Mouse (Mus musculus) midbrain, postnatal 0 days (tissue): ENCODE data around the gene Ntn1. TPM values are rescaled to one million over a fixed set of nuclear protein-coding genes. Genes with fewer than 3 reads are reported as not detected.

Experiments
- ATAC-seq: fragments of 200-750 bp; cut with Nextera tagmentation; 2 replicates; pipeline ENCODE4 v1.8.0; 2017; ENCODE audit warnings: moderate number of reproducible peaks, mild to moderate bottlenecking, moderate TSS enrichment, moderate library complexity; ENCODE audit not compliant: low FRiP score
- DNase-seq: peaks from one replicate; pipeline ENCODE4 v3.0.0-alpha.2; 2015; ENCODE audit warnings: low spot score
- H3K27ac ChIP-seq: fragments of 300-500 bp; sonication (generic); 2 replicates; pipeline ENCODE4 v1.5.1; 2014; ENCODE audit warnings: low read depth, mild to moderate bottlenecking, low read length, mixed read lengths
- H3K27me3 ChIP-seq: fragments of 300-500 bp; sonication (generic); 2 replicates; pipeline ENCODE4 v1.6.1; 2014; ENCODE audit warnings: low read length, control low read depth, mixed read lengths; ENCODE audit not compliant: insufficient read depth
- H3K36me3 ChIP-seq: fragments of 300-500 bp; sonication (generic); 2 replicates; pipeline ENCODE4 v1.6.1; 2014; ENCODE audit warnings: low read length, control low read depth, mixed read lengths; ENCODE audit not compliant: insufficient read depth
- H3K4me1 ChIP-seq: fragments of 300-500 bp; sonication (generic); 2 replicates; pipeline ENCODE4 v1.6.1; 2014; ENCODE audit warnings: mild to moderate bottlenecking, control low read depth, antibody characterized with exemption, low read length, mixed read lengths; ENCODE audit not compliant: insufficient read depth
- H3K4me2 ChIP-seq: fragments of 300-500 bp; sonication (generic); 2 replicates; pipeline ENCODE4 v1.6.1; 2014; ENCODE audit warnings: low read depth, mild to moderate bottlenecking, low read length, mixed read lengths; ENCODE audit not compliant: poor library complexity, severe bottlenecking
- H3K4me3 ChIP-seq: fragments of 300-500 bp; sonication (generic); 2 replicates; pipeline ENCODE4 v1.5.1; 2014; ENCODE audit warnings: low read depth, mild to moderate bottlenecking, low read length, moderate library complexity
- H3K9ac ChIP-seq: fragments of 300-500 bp; sonication (generic); replicated peaks from 2 replicates; pipeline ENCODE4 v1.6.1; 2014; ENCODE audit warnings: mild to moderate bottlenecking, low read length, moderate library complexity, mixed read lengths; ENCODE audit not compliant: poor library complexity, severe bottlenecking
- H3K9me3 ChIP-seq: fragments of 300-500 bp; sonication (generic); 2 replicates; pipeline ENCODE4 v1.6.1; 2016; ENCODE audit warnings: low read length, control low read depth
- CTCF ChIP-seq: IDR thresholded peaks from 2 replicates; pipeline ENCODE4 v1.5.1; 2016; ENCODE audit warnings: antibody characterized with exemption, mild to moderate bottlenecking
- WGBS: fragments of 180-500 bp; shearing (Covaris S2); extraction: QIAGEN DNeasy Blood & Tissue Kit; methylation state at CpG from one replicate; pipeline ENCODE4 v1.1.7; 2014; 5-methylcytosine and 5-hydroxymethylcytosine counted together
- polyA plus RNA-seq: library from polyadenylated mRNA; unstranded; fragments of >200 nt; fragmentation: Nextera tagmentation; extraction: Ambion mirVana; gene quantifications from 2 replicates; pipeline ENCODE4 v1.2.1, GENCODE M21; 2015
- total RNA-seq: library from RNA; depleted of rRNA; stranded (reverse); fragments of >200 nt; gene quantifications from 2 replicates; pipeline ENCODE4 v1.2.3, GENCODE M21; 2014

The Ntn1 gene
- total and polyA plus RNA-seq, 2 experiments from 2014 or later = 9.6 to 66.4 TPM

DNA sequence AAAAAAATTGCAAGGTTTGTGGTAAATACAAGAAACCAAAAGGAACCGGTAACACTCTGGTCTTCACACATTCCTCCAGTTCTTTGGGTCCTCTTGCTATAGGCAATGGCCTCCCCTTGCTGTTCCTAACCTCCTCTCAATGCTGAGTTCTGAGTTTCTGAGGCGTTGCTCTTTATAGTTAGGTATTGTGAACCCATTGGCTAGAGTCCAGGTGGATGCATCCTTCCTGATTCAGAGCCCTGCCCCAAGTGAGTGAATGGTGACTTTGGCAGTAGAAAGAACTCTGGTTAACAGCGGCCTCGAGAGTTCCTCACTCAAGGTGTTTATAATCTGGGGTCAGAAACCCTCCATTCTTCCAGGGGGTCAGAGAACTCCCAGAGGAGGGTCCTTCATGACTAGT, 5.9 kb downstream of the Ntn1 start:
- no peak for TF ChIP-seq CTCF
- WGBS = 59% methylated on average over 4 of the region's 4 CpGs

DNA sequence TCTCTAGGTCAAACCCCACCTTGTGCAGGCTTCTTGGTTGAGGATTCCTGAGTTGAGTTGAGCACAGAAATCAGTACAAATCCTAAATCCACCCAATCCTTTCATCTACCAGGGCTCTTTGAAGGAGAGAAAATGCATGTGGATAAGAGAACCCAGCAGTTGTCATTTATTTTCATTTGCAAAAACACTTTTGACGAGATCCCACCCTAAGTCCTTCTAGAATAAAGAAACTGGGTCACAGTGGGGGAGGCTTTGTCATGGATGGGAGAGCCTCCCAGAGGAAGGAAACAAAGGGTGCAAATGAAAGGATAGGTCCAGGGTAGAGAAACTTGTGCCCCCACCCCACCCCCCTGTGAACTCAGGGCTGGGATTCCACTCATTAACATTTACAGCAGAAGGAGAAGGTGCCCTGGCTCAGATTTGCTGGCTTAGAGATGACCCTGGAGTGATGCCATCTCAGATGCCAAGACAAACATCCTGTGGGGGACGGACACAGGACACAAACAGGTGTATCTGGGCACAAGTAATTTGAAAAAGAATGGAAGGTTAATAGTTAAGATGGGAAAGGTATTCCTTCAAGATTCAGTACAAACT, 6.6 kb downstream of the Ntn1 start:
- no peak for TF ChIP-seq CTCF
- H3K27me3 ChIP-seq = peaks cover 59% of the 10 kb centered on the region
- no peak for DNase-seq
- ATAC-seq = no peak
- no peaks in the 10 kb centered on the region for H3K4me1 ChIP-seq
- H3K9ac ChIP-seq = no peak overlapping the region
- H3K4me3 ChIP-seq = no peak overlapping the region
- H3K9me3 ChIP-seq = no peaks in the 10 kb centered on the region
- 28% methylated on average over 2 of the region's 2 CpGs for WGBS
- H3K27ac ChIP-seq = no peak overlapping the region
- no peak overlapping the region for H3K4me2 ChIP-seq
- no peaks in the 10 kb centered on the region for H3K36me3 ChIP-seq

More for the DNA sequence above, 5.9 kb downstream of the Ntn1 start:
- H3K27ac ChIP-seq = no peak overlapping the region
- H3K4me1 ChIP-seq = no peaks in the 10 kb centered on the region
- no peak overlapping the region for H3K9ac ChIP-seq
- no peaks in the 10 kb centered on the region for H3K36me3 ChIP-seq
- H3K4me3 ChIP-seq = no peak overlapping the region
- H3K4me2 ChIP-seq = no peak overlapping the region
- no peak for DNase-seq
- peaks cover 60% of the 10 kb centered on the region for H3K27me3 ChIP-seq
- no peak for ATAC-seq
- H3K9me3 ChIP-seq = no peaks in the 10 kb centered on the region

DNA sequence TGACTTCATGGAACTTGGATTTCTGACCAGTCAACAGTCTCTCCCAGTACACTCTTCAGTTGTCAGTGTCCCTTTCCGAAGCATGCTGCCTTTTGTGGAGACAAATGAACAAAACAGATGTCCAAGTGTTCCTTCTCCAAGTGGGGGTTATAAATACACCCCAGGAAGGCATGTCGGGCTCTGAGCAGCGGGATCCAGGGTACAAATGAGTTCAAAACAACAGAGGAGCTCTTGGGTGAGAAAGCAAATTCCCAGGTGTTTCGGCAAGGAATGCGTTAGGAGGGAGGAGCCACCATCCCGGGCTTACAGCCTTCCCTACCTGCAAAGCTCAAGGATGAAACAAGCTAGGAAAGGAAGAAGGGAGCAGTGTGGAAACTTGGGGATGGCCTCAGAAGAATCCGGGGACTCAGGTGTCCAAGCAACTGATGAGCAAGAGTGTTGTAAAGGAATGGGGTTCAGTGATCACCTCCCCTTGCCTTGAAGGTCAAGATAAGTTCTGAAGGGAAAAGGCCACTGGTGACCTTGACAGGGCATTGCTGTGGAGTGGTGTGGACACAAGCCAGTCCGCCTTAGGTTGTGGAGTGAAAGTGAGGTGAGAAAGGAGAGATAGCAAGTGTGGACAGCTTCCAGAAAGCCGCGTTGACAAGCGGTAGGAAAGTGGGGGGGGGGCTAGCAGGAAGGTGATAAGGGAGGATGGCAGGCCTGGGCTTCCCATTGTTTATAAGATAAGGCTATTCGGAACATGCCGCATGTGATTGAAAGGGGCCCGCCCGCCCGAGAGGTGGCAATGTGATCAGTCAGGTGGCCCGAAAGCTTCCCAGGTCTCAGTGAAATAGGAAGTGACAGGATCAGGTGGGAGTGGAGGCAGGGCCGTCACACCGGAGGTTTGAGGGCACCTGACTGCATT, 10.0 kb downstream of the Ntn1 start:
- TF ChIP-seq CTCF = no peak
- no peak overlapping the region for H3K27ac ChIP-seq
- peaks cover 51% of the 10 kb centered on the region for H3K27me3 ChIP-seq
- no peaks in the 10 kb centered on the region for H3K9me3 ChIP-seq
- H3K4me2 ChIP-seq = no peak overlapping the region
- ATAC-seq (no peak), DNase-seq (no peak)
- H3K9ac ChIP-seq = no peak overlapping the region
- H3K4me3 ChIP-seq = no peak overlapping the region
- peaks cover 4% of the 10 kb centered on the region for H3K4me1 ChIP-seq
- 19% methylated on average over 19 of the region's 19 CpGs for WGBS
- no peaks in the 10 kb centered on the region for H3K36me3 ChIP-seq

DNA sequence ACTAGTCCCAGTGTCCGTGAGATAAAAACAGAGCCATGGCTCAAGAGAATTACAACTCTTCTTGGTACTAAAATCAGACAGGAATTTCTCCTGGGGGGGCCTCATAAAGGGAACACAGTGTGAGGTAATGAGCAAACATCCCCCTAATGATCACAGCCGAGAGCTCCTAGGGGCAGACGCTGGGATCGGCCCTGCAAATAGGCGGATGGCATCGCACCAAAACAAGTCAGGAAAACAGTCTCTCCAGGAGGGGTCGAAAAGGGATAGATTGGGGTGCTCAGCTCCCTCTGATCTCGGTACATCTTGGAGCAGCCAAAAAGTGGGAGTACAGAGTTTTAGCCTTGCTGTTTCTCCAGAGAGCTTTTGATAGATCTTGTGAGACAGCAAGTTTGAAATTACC, 11.0 kb downstream of the Ntn1 start:
- no peak for ATAC-seq
- Histone ChIP-seq H3K27ac (no peak overlapping the region), H3K27me3 (peaks cover 58% of the 10 kb centered on the region), H3K4me1 (peaks cover 4% of the 10 kb centered on the region), H3K36me3 (no peaks in the 10 kb centered on the region), H3K9me3 (no peaks in the 10 kb centered on the region), H3K4me3 (no peak overlapping the region), H3K4me2 (no peak overlapping the region), H3K9ac (no peak overlapping the region)
- no peak for DNase-seq
- 8% methylated on average over 8 of the region's 8 CpGs for WGBS
- TF ChIP-seq CTCF = no peak

DNA sequence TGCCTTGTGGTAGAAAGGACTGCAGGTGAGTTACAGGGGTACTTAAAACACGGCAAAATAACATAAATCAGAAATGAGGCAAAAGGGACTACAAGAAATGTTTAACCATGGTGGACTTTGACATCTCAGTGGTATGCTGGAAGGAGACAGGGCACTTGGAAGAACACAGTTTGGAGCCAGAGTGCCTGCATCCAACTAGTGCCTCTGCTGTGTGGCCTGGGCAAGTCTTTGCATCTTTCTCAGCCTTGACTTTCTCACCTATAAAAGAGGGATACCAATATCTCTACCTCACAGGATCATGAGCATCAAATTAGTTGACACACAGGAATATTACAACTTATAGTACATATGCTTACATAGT, 12.0 kb downstream of the Ntn1 start:
- peaks cover 52% of the 10 kb centered on the region for H3K27me3 ChIP-seq
- no peak for ATAC-seq
- H3K4me2 ChIP-seq = no peak overlapping the region
- no peaks in the 10 kb centered on the region for H3K36me3 ChIP-seq
- no peak for DNase-seq
- peaks cover 4% of the 10 kb centered on the region for H3K4me1 ChIP-seq
- no peak overlapping the region for H3K9ac ChIP-seq
- no peaks in the 10 kb centered on the region for H3K9me3 ChIP-seq
- WGBS = 68% methylated on average over 1 of the region's 1 CpGs
- no peak overlapping the region for H3K27ac ChIP-seq
- no peak overlapping the region for H3K4me3 ChIP-seq
- no peak for TF ChIP-seq CTCF

DNA sequence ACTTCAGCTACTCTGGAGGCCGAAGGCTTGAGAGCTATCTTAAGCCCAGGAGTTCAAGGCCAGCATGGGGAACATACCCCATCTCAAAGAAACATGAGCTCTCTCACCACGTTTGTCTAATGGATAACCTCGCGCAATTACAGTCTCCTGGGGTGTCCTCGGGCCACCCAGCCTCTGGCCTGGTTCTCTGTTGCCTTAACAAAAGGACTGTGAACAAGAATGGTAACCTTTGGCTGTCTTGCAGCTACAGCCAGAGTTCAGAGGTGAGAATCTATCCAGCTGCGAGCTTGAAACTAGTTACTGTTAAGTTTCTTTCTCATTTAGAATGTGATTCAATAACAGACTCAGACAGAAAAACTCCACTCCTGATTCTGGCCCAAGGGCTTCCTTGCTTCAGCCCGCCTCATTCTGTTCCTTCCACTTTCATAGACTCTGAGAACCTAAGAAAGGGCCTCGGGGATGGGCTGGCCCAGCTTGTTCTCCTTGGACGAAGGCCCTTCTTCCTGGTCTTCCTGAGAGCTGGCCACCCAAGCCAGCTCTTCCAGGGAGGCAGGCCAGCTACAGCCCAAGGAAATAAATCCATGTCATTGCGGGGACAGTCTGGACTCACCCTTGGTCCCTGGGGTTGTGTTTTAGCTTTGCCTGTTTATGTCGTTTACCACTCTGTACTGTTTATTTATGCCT, 12.5 kb downstream of the Ntn1 start:
- H3K4me1 ChIP-seq = peaks cover 4% of the 10 kb centered on the region

More for the DNA sequence above, 12.5 kb downstream of the Ntn1 start:
- H3K27ac ChIP-seq = no peak overlapping the region
- no peaks in the 10 kb centered on the region for H3K9me3 ChIP-seq
- H3K4me2 ChIP-seq = no peak overlapping the region
- no peak for TF ChIP-seq CTCF
- no peak overlapping the region for H3K9ac ChIP-seq
- H3K36me3 ChIP-seq = no peaks in the 10 kb centered on the region
- 53% methylated on average over 11 of the region's 11 CpGs for WGBS
- ATAC-seq (no peak), DNase-seq (no peak)
- no peak overlapping the region for H3K4me3 ChIP-seq
- peaks cover 57% of the 10 kb centered on the region for H3K27me3 ChIP-seq
